Mouse (Mus musculus): ENCODE measurements around the gene Rbm42.

Rbm42 gene

GRCm38 (mm10) chr7:30649591-30650540, at the start of gene Rbm42:
Gene Rbm42 (minus strand): TSS chr7:30650317.
- DNase-seq (ENCODE audit: low read depth, low spot score) = peak; percentile 99

DNA sequence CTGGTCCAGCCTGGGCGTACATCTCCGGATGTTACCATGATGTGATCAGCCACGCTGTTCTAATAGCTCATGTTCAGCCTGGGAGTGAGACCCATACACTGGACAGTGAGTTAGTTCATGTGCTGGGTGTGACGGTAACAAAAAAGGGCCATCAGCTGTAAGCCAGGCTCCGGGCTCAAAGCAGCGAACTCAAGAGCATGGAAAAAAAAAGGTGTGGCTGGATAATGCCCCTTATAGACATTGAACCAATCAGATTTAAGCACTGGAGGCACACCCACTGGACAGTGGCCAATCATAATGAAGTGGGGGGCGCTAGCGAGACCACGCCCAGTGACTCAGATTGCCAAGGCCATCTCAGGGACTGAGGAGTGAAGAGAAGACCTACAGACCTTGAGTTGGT, 48.5 kb upstream of the Rbm42 start, which contains the start of gene 2200002J24Rik:
Gene 2200002J24Rik (plus strand): TSS at position 338 of the 400 bp plus-strand sequence.
- DNase-seq (ENCODE audit: low read depth, low spot score) = no peak

DNA sequence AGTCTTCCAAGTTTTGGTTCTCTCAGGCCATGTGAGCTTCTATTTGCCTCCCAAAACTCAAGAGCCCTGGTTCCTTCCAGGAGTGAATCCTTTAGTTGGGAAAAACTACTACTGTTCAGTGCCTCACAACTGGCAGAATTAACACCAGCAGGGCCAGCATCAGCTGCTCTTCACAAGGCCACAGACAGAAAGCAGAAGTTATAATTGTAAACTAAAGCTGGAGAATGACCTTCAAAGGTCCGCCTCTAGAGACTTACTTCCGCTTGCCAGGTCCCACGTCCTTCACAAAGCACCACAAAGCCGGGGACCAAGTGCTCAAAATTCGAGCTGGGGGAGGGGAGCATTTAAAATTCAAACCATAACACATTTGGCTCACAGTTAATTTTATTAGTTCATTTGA, 48.0 kb upstream of the Rbm42 start:
- DNase-seq (ENCODE audit: low read depth, low spot score) = no peak

- DNase-seq (ENCODE audit: low read depth, low spot score) = no peak
Observed at GRCm38 (mm10) chr7:30688325-30688724, 38.2 kb upstream of the Rbm42 start.

GRCm38 (mm10) chr7:30683425-30683824, 33.3 kb upstream of the Rbm42 start:
- DNase-seq (ENCODE audit: low read depth, low spot score) = no peak

- DNase-seq (ENCODE audit: low read depth, low spot score) = no peak
Observed at GRCm38 (mm10) chr7:30681897-30682296, 31.8 kb upstream of the Rbm42 start.

GRCm38 (mm10) chr7:30678263-30678975, 28.3 kb upstream of the Rbm42 start:
- DNase-seq (ENCODE audit: low read depth, low spot score) = peak; percentile 11

- no peak for DNase-seq (ENCODE audit: low read depth, low spot score)
Observed at GRCm38 (mm10) chr7:30671480-30671879, 21.4 kb upstream of the Rbm42 start, which contains the start of gene Pmis2. Gene Pmis2 (minus strand): TSS chr7:30671605.

GRCm38 (mm10) chr7:30669229-30669628, 19.1 kb upstream of the Rbm42 start:
- peak; percentile 66 for DNase-seq (ENCODE audit: low read depth, low spot score)

DNA sequence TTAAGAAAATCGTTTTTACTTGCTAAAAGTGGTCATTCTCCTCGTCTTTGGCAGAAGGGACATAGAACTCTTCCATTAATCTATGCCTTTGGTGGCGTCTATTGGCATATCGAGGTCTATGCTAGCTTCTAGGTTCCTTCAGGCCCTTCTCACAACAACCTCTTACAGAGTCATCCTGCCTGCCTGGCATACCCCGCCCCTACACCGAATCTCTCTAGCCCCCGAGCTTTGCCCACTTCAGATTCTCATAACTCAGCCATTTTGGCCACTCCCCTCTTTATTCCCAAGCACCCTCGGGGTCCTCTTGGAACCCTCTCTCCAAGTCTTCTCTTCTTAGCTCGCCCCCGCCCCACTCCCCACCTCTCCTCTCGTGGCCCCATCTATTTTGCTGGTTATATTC, 15.2 kb upstream of the Rbm42 start:
- DNase-seq (ENCODE audit: low read depth, low spot score) = peak; percentile 17

DNA sequence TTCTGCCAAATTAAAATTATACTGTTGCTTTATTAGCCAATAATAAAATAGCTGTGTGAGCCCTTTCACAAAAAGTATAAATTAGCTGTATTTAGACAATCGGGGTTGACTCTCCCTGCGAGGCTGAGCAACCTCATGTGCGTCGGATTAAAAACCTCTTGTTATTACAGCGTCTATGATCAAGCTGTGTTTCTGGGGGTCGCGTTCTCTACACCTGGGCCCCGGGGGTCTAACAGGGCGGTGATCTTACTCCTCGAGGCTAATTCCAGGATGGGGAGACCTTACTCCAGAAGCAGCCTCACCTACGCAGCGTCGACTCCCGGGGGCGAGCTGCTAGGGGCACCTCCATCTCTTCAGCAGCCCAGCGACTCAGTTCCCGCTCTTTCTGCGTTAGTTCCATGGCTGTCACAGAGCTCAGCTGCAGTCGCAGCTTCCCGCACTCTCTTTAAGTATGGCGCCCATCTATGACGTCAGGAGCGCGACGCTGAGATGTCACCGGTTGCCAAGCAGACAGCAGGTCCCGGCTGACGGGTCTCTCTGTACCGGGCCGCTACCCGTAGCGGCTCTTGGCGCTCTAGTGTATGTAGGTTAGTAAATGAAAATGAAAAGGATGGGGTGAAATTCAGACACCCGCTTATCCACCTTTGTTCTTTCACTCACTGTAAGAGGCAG, 14.5 kb upstream of the Rbm42 start, which contains the start of gene Haus5:
Gene Haus5 (minus strand): TSS at position 466 of the 672 bp plus-strand sequence.
- DNase-seq (ENCODE audit: low read depth, low spot score) = peak; percentile 97

GRCm38 (mm10) chr7:30639083-30639482, 11.0 kb downstream of the Rbm42 start:
- no peak for DNase-seq (ENCODE audit: low read depth, low spot score)

DNA sequence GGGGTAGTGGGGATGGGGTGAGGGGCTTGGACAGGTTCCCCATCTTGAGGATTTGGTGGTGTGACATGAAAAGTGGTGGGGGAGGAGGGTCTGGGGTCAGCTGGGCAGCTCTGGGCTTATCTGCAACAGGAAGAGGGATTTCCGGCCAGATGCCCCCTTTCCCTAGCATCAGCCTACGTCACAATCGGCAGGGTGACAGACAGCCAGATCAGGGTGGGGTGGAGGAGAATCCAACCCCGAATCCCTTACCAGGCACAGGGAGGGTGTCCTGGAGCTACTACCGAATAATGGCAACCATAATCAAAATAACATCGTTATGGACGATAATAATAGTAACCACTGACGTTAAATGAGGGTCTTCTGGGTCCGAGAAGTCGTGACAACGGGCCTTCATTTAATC, 13.7 kb downstream of the Rbm42 start:
- no peak for DNase-seq (ENCODE audit: low read depth, low spot score)

DNA sequence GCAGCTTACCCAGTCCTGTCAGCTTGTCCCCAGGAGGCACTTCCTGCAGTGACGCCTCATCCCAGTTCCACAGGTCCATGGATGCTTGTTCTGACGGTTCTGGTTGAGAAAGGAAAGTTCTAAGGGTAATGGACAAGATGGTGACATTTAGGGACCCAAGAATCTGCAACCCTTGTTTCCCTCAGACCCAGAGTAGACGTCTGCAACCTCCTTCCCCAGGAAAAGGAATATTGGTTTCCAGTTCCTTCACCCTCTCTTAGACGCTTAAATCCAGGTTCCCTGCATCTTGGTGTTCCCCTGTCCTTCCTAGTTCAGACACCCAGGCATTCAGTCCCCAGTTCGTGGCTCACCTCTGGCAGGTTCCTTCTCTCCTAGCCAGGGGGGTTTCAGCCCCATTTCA, 14.4 kb downstream of the Rbm42 start, which contains the start of gene Etv2:
Gene Etv2 (minus strand): TSS at position 101 of the 400 bp plus-strand sequence.
- no peak for DNase-seq (ENCODE audit: low read depth, low spot score)

DNA sequence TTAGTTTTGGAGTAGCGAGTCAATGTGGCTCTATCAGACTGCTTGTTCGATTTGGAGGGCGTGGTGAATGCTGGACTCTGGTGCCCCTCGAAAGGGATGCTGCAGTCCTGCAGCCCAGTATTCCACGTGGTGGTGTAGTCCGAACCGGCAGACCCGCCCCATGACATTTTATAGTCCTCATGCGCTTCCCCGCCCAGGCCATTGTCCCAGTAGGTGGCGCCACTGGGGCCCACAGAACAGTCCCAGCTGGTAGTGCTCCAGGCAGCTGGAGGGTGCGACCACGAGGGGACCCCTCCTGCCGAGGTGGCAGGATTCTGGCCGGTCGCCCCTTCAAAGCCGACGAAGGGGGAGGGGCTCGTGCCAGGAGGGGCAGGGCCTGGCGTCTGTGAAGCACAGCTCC, 15.5 kb downstream of the Rbm42 start:
- peak; percentile 72 for DNase-seq (ENCODE audit: low read depth, low spot score)

GRCm38 (mm10) chr7:30633762-30634412, 16.2 kb downstream of the Rbm42 start:
- DNase-seq (ENCODE audit: low read depth, low spot score) = no peak

DNA sequence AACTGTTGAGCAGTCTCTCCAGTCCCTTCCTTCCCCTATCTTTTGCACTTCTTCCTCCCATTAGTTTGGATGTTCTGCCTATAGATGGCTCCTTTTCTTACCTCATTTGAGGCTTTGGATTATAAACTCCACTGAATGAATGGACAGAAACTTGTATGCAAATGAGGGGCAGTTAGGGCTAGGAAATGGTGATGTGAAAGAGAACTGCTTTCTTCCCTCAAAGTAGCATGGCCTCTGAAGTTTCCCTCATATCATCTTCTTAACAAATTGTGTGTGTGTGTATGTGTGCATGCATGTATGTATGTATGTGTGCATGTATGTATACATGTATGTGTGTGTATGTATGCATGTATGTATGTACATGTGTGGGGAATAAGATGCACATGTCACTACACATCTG, 21.1 kb downstream of the Rbm42 start:
- DNase-seq (ENCODE audit: low read depth, low spot score) = no peak

DNA sequence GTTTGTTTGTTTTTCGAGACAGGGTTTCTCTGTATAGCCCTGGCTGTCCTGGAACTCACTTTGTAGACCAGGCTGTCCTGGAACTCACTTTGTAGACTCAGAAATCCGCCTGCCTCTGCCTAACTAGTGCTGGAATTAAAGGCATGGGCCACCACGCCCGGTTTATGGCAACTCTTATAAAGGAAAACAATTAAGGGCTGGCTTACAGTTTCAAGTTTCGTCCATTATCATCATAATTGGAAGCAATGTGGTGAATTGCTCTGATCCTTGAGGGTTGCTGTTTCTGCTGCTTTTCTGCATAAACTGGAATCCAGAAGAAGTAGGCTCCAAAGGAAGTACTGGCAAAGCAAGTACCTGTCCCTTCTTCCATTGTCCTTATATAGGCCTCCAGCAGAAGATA, 23.5 kb downstream of the Rbm42 start:
- DNase-seq (ENCODE audit: low read depth, low spot score) = no peak

GRCm38 (mm10) chr7:30625530-30626384, 24.4 kb downstream of the Rbm42 start, which contains the start of gene Cox6b1:
Gene Cox6b1 (minus strand): TSS chr7:30626151.
- peak; percentile 96 for DNase-seq (ENCODE audit: low read depth, low spot score)

DNA sequence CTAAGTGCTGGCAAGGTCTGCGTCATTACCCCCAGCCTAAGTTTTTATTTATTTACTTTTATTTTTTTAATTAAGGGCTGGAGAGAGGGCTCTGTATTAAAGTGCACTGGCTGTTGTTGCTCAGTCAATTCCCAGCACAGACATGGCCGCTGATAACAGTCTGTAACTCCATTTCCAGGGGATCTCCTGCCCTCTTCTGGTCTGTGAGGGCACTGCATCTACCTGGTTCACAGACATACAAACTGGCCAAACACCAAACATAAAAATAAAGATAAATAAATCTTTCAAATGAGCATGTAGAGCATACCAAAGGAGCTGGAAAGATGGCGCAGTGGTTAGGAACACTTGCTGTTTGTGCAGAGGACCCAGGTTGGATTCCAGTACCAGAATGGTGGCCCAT, 30.9 kb downstream of the Rbm42 start:
- DNase-seq (ENCODE audit: low read depth, low spot score) = peak; percentile 63
